Mouse (Mus musculus): ENCODE measurements around the gene Myh2. TPM values are rescaled to one million over a fixed set of nuclear protein-coding genes. Genes with fewer than 3 reads are reported as not detected.

The Myh2 gene
- polyA plus RNA-seq, 1 experiment from 2014 or later = not detected

GRCm38 (mm10) chr11:67237481-67238079 lies 66.8 kb downstream of the Myh2 start, which contains the start of gene Myh4:
Gene Myh4 (plus strand): TSS chr11:67238029.
- Histone ChIP-seq H3K27me3 (replicated peaks; ENCODE audit: control insufficient read depth, insufficient read depth, low read length) (no peaks in the 10 kb centered on the region), H3K9ac (ENCODE audit: low read depth, low read length) (no peak within 1 kb of the TSS), H3K4me1 (replicated peaks; ENCODE audit: control insufficient read depth, insufficient read depth, low read length) (no peaks in the 10 kb centered on the region), H3K9me3 (ENCODE audit: control insufficient read depth, low read length) (no peaks in the 10 kb centered on the region), H3K36me3 (ENCODE audit: control insufficient read depth, insufficient read depth, low read length) (no peaks in the 10 kb centered on the region), H3K4me2 (no peak within 1 kb of the TSS), H3K4me3 (ENCODE audit: low read depth, low read length) (no peak within 1 kb of the TSS), H3K27ac (ENCODE audit: low read depth, low read length) (no peak within 1 kb of the TSS)
- ATAC-seq (replicated peaks; ENCODE audit: low FRiP score) = no peak
- DNase-seq (ENCODE audit: low spot score) = no peak
- 79% methylated on average over 5 of the region's 5 CpGs for WGBS

GRCm38 (mm10) chr11:67241051-67241450 lies 70.2 kb downstream of the Myh2 start:
- WGBS = 87% methylated on average over 6 of the region's 6 CpGs
- no peak overlapping the region for H3K9ac ChIP-seq (ENCODE audit: low read depth, low read length)

More at GRCm38 (mm10) chr11:67241051-67241450, 70.2 kb downstream of the Myh2 start:
- Histone ChIP-seq H3K36me3 (ENCODE audit: control insufficient read depth, insufficient read depth, low read length) (no peaks in the 10 kb centered on the region), H3K27ac (ENCODE audit: low read depth, low read length) (no peak overlapping the region), H3K4me1 (replicated peaks; ENCODE audit: control insufficient read depth, insufficient read depth, low read length) (no peaks in the 10 kb centered on the region), H3K4me3 (ENCODE audit: low read depth, low read length) (no peak overlapping the region), H3K4me2 (no peak overlapping the region), H3K27me3 (replicated peaks; ENCODE audit: control insufficient read depth, insufficient read depth, low read length) (no peaks in the 10 kb centered on the region), H3K9me3 (ENCODE audit: control insufficient read depth, low read length) (no peaks in the 10 kb centered on the region)
- ATAC-seq (replicated peaks; ENCODE audit: low FRiP score) (no peak), DNase-seq (ENCODE audit: low spot score) (no peak)

Other genes with a start within 250 kb of the Myh2 start
- not detected in 2 replicates for gene Tmem238l, start 214.4 kb upstream of the Myh2 start, polyA plus RNA-seq (2014; fragmentation: Nextera tagmentation; extraction: Ambion mirVana)
- gene Tmem220, start 145.9 kb upstream of the Myh2 start, polyA plus RNA-seq (2014; fragmentation: Nextera tagmentation; extraction: Ambion mirVana) = 1.8 and 1.9 TPM in 2 replicates
- 17.0 and 18.5 TPM in 2 replicates for gene Adprm, start 118.4 kb upstream of the Myh2 start, polyA plus RNA-seq (2014; fragmentation: Nextera tagmentation; extraction: Ambion mirVana)
- gene Sco1, start 118.4 kb upstream of the Myh2 start, polyA plus RNA-seq (2014; fragmentation: Nextera tagmentation; extraction: Ambion mirVana) = 18.8 and 20.3 TPM in 2 replicates
- 0.38 and 0.78 TPM in 2 replicates for gene Myh3, start 92.7 kb upstream of the Myh2 start, polyA plus RNA-seq (2014; fragmentation: Nextera tagmentation; extraction: Ambion mirVana)
- gene Myh1, start 29.0 kb downstream of the Myh2 start, polyA plus RNA-seq (2014; fragmentation: Nextera tagmentation; extraction: Ambion mirVana) = 0.07 and 0.13 TPM in 2 replicates
- not detected in 2 replicates for gene Myh4, start 67.0 kb downstream of the Myh2 start, polyA plus RNA-seq (2014; fragmentation: Nextera tagmentation; extraction: Ambion mirVana)
- gene Myh8, start 106.1 kb downstream of the Myh2 start, polyA plus RNA-seq (2014; fragmentation: Nextera tagmentation; extraction: Ambion mirVana) = 0.13 TPM in 1 of 2 replicates, not detected in the other
- gene Myh13, start 150.6 kb downstream of the Myh2 start, polyA plus RNA-seq (2014; fragmentation: Nextera tagmentation; extraction: Ambion mirVana) = not detected in 2 replicates